Mouse (Mus musculus): ENCODE measurements around the gene Camk2n2.

Camk2n2 gene

GRCm38 (mm10) chr16:20621191-20621990 is at the start of gene Camk2n2:
Gene Camk2n2, minus strand, starts transcription at chr16:20621287.
- ChIA-PET POLR2A (interaction anchor here (0.5 to 5.8 kb wide), 49 partner anchors 8 to 329 kb away, joined by 3 to 87 read pairs (median 6); partner anchors contain the start of genes Alg3 (in 3 of the 4), Eef1akmt4 (in 3 of the 4), Gm49333 (in 3 of the 4) and Abcf3 (in 2 of the 4)), CTCF (interaction anchor here in 3 of 4 experiments (0.6 to 1.0 kb wide), 4 partner anchors 10 to 425 kb away, joined by 3 read pairs; partner anchors contain the start of genes Alg3 (in 1 of the 3), Dvl3 (in 1 of the 3), Eef1akmt4 (in 1 of the 3) and Gm49333 (in 1 of the 3))

GRCm38 (mm10) chr16:20670291-20670690 is 49.2 kb upstream of the Camk2n2 start:
- ChIA-PET POLR2A (interaction anchor here in 2 of 4 experiments (0.7 to 14.8 kb wide), 8 partner anchors 12 to 1933 kb away, joined by 3 to 298 read pairs (median 6); partner anchors contain the start of genes Ap2m1 (in 1 of the 2), Eif2b5 (in 1 of the 2), Fam131a (in 1 of the 2) and Psmd2 (in 1 of the 2)), CTCF (interaction anchor here in 1 of 4 experiments (0.6 kb wide), 1 partner anchor 18 kb away, joined by 3 read pairs; no protein-coding TSS in a partner anchor)

DNA sequence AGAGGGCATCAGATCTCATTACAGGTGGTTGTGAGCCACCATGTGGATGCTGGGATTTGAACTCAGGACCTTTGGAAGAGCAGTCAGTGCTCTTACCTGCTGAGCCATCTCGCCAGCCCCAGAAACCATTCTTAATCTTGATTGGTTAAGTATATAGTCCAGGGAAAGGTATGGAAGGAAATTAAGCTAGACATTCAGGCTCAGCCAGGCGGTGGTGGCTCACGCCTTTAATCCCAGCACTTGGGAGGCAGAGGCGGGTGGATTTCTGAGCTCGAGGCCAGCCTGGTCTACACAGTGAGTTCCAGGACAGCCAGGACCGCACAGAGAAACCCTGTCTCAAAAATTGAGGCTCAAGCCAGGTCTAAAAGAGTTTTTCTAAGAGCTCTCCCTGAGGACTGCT is 46.9 kb upstream of the Camk2n2 start, which contains the start of gene Eif4g1:
Gene Eif4g1 (plus strand): TSS at position 301 of the 400 bp plus-strand sequence.
- ChIA-PET CTCF (interaction anchor here in 3 of 4 experiments (0.6 to 1.3 kb wide), 9 partner anchors 10 to 382 kb away, joined by 3 to 6 read pairs (median 4); no protein-coding TSS in a partner anchor), POLR2A (interaction anchor here in 3 of 4 experiments (0.6 to 7.1 kb wide), 21 partner anchors 8 to 1871 kb away, joined by 3 to 53 read pairs (median 4); partner anchors contain the start of genes Abcf3 (in 1 of the 3), Eif2b5 (in 1 of the 3) and Psmd2 (in 1 of the 3))

DNA sequence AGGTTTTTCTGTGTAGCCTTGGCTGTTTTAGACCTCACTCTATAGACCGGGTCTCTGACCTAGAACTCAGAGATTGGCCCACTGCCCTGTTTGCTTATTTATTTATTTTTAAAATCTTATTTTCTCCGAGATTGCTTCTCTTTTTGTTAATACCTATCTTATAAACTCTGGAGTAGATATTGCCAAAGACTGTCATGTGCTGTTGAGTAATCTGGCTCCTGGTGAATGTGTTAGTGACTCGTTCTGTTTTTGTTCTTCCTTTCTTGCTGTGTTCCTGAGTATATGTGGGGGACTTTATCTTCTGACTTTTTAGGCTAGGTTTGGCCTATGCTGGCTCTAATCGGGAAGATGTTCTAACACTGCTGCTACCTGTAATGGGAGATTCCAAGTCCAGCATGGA is 36.6 kb upstream of the Camk2n2 start:
- CTCF ChIA-PET: interaction anchor here in 2 of 4 experiments (0.7 to 1.5 kb wide), 2 partner anchors 10 to 149 kb away, joined by 6 to 8 read pairs; partner anchors contain the start of gene Eif4g1 (in 1 of the 2)
- POLR2A ChIA-PET: interaction anchor here in 2 of 4 experiments (0.9 to 2.2 kb wide), 5 partner anchors 11 to 31 kb away, joined by 3 to 10 read pairs (median 5); partner anchors contain the start of gene Eif4g1 (in 2 of the 2)

DNA sequence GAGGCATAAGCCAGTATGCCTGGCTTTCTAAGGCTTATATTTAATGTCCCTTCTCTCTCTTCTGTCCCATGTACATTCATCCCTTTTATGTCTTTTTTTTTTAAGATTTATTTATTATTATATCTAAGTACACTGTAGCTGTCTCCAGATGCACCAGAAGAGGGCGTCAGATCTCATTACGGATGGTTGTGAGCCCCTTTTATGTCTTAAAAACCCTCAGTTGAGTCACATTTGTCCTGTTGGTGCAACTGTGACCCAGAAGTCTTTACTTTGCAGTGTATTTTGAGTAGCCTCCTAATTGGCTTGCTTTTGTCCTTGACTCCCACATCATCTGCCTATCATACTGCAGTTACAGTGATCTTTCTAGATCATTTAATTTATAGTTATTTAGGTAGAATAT is 32.2 kb upstream of the Camk2n2 start:
- ChIA-PET CTCF (interaction anchor here in 2 of 4 experiments (0.6 to 1.0 kb wide), 4 partner anchors 9 to 38 kb away, joined by 3 read pairs; no protein-coding TSS in a partner anchor), POLR2A (interaction anchor here in 2 of 4 experiments (0.8 to 4.8 kb wide), 6 partner anchors 15 to 138 kb away, joined by 3 to 53 read pairs (median 4); partner anchors contain the start of genes Eif4g1 (in 2 of the 2), Abcf3 (in 1 of the 2) and Ap2m1 (in 1 of the 2))

GRCm38 (mm10) chr16:20651947-20652310 is 30.8 kb upstream of the Camk2n2 start:
- ChIA-PET CTCF (interaction anchor here in 2 of 4 experiments (0.5 to 0.6 kb wide), 2 partner anchors 18 to 57 kb away, joined by 3 read pairs; no protein-coding TSS in a partner anchor), POLR2A (interaction anchor here in 3 of 4 experiments (0.6 to 4.8 kb wide), 28 partner anchors 7 to 154 kb away, joined by 3 to 53 read pairs (median 4); partner anchors contain the start of genes Eef1akmt4 (in 2 of the 3), Eif2b5 (in 2 of the 3), Gm49333 (in 2 of the 3) and Abcf3 (in 1 of the 3))

GRCm38 (mm10) chr16:20651076-20651946 is 30.2 kb upstream of the Camk2n2 start, which contains the start of gene Psmd2:
Gene Psmd2, plus strand, starts transcription at chr16:20651652.
- POLR2A ChIA-PET: interaction anchor here in 3 of 4 experiments (0.5 to 4.8 kb wide), 50 partner anchors 8 to 154 kb away, joined by 3 to 53 read pairs (median 4); partner anchors contain the start of genes Eef1akmt4 (in 3 of the 3), Gm49333 (in 3 of the 3), Abcf3 (in 2 of the 3) and Alg3 (in 2 of the 3)
- CTCF ChIA-PET: interaction anchor here in 2 of 4 experiments (0.5 to 1.6 kb wide), 4 partner anchors 18 to 142 kb away, joined by 3 to 4 read pairs (median 3); no protein-coding TSS in a partner anchor

DNA sequence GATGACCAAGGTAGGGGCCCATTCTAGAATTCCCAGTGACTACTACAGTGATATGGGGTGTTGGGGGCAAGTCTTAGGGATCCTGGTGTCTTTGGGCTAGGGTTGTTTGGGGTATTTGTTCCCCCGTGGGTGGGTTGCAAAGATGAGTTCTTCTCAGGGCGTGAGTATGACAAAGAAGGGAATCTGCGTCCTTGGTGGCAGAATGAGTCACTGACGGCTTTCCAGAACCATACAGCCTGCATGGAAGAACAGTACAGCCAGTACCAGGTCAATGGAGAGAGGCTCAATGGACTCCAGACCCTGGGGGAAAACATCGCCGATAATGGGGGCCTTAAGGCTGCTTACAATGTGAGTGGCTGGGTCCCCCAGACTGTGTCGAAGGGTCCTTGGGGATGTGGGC is 22.8 kb upstream of the Camk2n2 start:
- POLR2A ChIA-PET: interaction anchor here in 2 of 4 experiments (0.5 to 1.8 kb wide), 2 partner anchors 33 to 47 kb away, joined by 3 to 8 read pairs; partner anchors contain the start of genes Alg3 (in 1 of the 2), Eef1akmt4 (in 1 of the 2) and Gm49333 (in 1 of the 2)
- CTCF ChIA-PET: no interaction called here

DNA sequence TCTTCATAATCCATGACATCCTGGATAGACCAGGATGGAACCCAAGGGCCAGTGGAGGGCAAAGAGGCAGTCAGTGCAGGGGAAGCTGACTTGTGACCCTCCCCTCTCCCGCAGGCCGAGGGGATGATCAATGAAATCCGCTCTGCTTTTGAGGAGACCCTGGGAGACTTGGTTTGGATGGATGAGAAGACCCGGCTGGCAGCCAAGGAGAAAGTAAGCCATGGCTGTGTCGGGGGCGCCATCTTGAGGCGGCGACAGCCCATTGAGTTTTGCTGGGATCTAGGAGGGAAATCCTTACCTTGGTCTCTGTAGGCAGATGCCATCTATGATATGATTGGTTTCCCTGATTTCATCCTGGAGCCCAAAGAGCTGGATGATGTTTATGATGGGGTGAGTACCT is 21.1 kb upstream of the Camk2n2 start:
- CTCF ChIA-PET: no interaction called here

DNA sequence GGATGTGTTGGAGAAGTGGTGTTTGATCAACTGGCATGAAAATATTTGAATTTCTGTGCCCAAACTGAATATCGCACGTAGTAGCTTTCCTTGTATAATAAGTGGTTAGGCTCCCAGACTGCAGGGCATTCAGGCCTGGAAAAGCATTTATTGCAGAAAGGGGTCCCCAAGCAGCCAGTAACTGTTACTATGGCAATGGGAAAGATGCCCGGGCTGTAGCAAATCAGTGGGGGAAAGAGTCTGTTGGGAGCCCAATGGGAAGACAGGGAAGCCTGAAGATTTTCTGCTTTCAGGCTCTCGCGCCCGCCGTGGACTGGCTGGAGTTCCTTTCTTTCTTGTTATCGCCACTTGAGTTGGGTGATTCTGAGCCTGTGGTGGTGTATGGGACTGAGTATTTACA is 17.3 kb upstream of the Camk2n2 start:
- CTCF ChIA-PET: interaction anchor here in 1 of 4 experiments (0.7 kb wide), 1 partner anchor 9 kb away, joined by 3 read pairs; no protein-coding TSS in a partner anchor

More for the DNA sequence above, 21.1 kb upstream of the Camk2n2 start:
- POLR2A ChIA-PET: interaction anchor here in 2 of 4 experiments (0.9 to 1.5 kb wide), 5 partner anchors 9 to 74 kb away, joined by 3 to 5 read pairs (median 3); partner anchors contain the start of gene Psmd2 (in 1 of the 2)

DNA sequence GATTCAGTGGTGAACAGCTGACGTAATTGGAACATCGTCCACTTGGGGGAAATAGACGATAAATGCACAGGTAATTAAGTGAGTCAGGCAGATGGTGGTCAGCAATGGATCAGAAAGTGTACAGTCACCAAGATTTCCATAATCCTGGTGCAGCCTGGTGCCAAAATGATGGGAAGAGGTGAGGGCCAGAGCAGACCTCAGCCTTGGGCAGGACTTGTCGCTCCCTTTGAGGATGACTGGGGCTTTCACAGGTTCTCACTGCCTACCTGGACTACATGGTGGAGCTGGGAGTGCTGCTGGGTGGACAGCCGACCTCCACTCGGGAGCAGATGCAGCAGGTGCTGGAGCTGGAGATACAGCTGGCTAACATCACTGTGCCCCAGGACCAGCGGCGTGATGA is 16.3 kb upstream of the Camk2n2 start:
- POLR2A ChIA-PET: interaction anchor here in 2 of 4 experiments (0.6 to 2.3 kb wide), 3 partner anchors 13 to 209 kb away, joined by 3 to 14 read pairs (median 6); partner anchors contain the start of gene Psmd2 (in 1 of the 2)
- CTCF ChIA-PET: no interaction called here

More for the DNA sequence above, 17.3 kb upstream of the Camk2n2 start:
- POLR2A ChIA-PET: interaction anchor here in 1 of 4 experiments (0.8 to 2.3 kb wide), 3 partner anchors 26 to 47 kb away, joined by 3 to 5 read pairs (median 3); no protein-coding TSS in a partner anchor

- POLR2A ChIA-PET: interaction anchor here in 3 of 4 experiments (0.5 to 2.3 kb wide), 15 partner anchors 8 to 152 kb away, joined by 3 to 12 read pairs (median 4); partner anchors contain the start of genes Alg3 (in 2 of the 3), Camk2n2 (in 2 of the 3), Eef1akmt4 (in 2 of the 3) and Gm49333 (in 2 of the 3)
- CTCF ChIA-PET: interaction anchor here in 1 of 4 experiments (0.7 kb wide), 1 partner anchor 133 kb away, joined by 3 read pairs; no protein-coding TSS in a partner anchor
Observed at GRCm38 (mm10) chr16:20629731-20630634, 8.9 kb upstream of the Camk2n2 start, which contains the start of gene Ece2. Gene Ece2, plus strand, starts transcription at chr16:20629828.

DNA sequence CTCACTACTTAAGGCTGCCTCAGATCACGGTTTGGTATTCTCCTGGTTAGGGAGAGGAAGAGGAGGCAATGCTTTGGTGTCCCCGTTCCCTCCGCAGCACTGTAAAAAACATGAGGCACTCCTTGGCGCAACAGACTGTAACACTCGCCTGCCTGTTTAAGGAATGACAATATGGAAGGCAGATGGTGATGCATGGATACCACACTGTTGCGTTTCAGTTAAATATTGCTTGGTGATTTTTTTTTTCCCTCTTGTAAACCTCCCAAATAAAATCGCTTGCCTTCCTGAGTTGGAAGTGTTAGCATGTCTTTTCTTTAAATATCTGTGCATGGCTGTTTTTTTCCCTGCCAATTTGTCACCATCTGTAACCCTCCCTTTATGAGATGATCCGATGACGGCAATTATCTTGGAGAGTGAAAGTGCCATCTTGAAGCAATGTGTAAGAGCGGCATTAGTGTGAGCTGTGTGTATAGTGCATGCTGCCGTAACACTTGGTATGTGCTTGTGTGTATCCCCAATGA is 7.8 kb upstream of the Camk2n2 start:
- ChIA-PET CTCF (no interaction called here), POLR2A (interaction anchor here in 3 of 4 experiments (0.7 to 2.3 kb wide), 5 partner anchors 12 to 151 kb away, joined by 3 to 10 read pairs (median 3); partner anchors contain the start of gene Psmd2 (in 1 of the 3))

DNA sequence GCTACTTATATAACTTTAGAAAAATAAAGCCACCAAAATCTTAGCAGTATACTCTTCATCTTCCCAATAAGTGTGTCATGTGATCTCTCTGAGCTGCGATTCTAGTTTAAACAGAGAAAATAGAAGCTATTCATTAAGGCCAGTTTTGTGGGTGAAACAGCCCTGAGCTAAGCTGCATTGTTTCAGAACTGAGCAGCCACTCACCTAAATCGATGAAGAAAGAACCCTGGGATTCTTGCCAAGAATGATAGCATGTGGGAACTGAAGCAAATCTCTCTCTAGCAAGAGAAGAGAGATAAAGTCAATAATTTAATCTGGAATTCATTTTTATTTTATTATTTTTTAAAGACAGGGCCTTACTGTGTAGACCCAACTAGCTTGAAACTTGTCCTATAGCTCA is 2.1 kb upstream of the Camk2n2 start:
- POLR2A ChIA-PET: interaction anchor here (0.7 to 5.8 kb wide), 16 partner anchors 7 to 125 kb away, joined by 3 to 87 read pairs (median 9); partner anchors contain the start of genes Alg3 (in 3 of the 4), Eef1akmt4 (in 3 of the 4), Gm49333 (in 3 of the 4) and Eif2b5 (in 2 of the 4)
- CTCF ChIA-PET: no interaction called here
